In the genomic region with DNA sequence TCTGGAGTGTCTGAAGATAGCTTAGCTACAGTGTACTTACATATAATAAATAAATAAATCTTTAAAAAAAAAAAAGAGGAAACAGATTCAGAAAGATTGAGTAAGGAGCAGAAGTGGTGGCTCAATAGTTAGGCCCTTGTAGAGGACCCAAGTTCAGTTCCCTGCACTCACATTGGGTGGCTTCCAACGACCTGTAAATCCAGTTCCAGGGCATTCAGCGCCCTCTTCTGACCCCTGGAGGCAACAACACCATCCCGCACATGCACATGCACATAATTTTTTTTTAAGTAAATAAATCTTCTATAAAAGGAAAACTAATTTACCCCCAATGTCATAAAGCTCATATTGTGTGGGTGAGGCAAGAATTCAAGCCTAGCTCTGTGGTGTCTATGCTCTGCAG, we compare ENCODE assay signal across 17 mouse cellular contexts. TPM values are rescaled to one million over a fixed set of nuclear protein-coding genes. Genes with fewer than 3 reads are reported as not detected.
DNase-seq lines count a peak whose midpoint lies in the region; ATAC-seq and TF ChIP-seq lines count a peak whose summit lies in the region.
"Had no signal": no experiment of that assay in that cellular context is flagged by ENCODE, and none has a peak within 500 bp of the region (broad histone marks: within the 10 kb centered on the region; RNA-seq: fewer than 3 reads in every experiment).

No protein-coding gene starts in this region.

- intact Hi-C loops in left cerebral cortex, postnatal 36 days (cut with DNase I), result no loop called here

- H3K27ac ChIP-seq in forebrain, postnatal 0 days (ENCODE audit: low read depth, low read length), result no peak overlapping the region
- no peak overlapping the region for H3K27ac ChIP-seq in forebrain, embryonic 13.5 days
- no peak overlapping the region for H3K27ac ChIP-seq in thymus, adult 2 months (ENCODE audit: control insufficient read depth, insufficient read depth, low read length)
- H3K27ac ChIP-seq: hindbrain, embryonic 14.5 days; liver, embryonic 14.5 days; midbrain, embryonic 13.5 days; neural tube, embryonic 12.5 days had no signal

- H3K9me3 ChIP-seq in forebrain, postnatal 0 days (ENCODE audit: low read length), result no peaks in the 10 kb centered on the region
- H3K9me3 ChIP-seq in forebrain, embryonic 13.5 days (replicated peaks), result no peaks in the 10 kb centered on the region
- H3K9me3 ChIP-seq: midbrain, embryonic 13.5 days; neural tube, embryonic 12.5 days had no signal

- POLR2A ChIA-PET in Patski (lab: Charles Lee), result interaction anchor here (0.6 kb wide), 1 partner anchor 10 kb away, joined by 3 read pairs; no protein-coding TSS in a partner anchor

- in situ Hi-C loops in Patski (cut with MboI; ENCODE audit: low pct_unique_long_range_greater_than_20kb), result no loop called here

- H3K9ac ChIP-seq in forebrain, postnatal 0 days, result no peak overlapping the region
- H3K9ac ChIP-seq in forebrain, embryonic 13.5 days, result no peak overlapping the region
- H3K9ac ChIP-seq: hindbrain, embryonic 14.5 days; liver, embryonic 14.5 days; midbrain, embryonic 13.5 days; neural tube, embryonic 12.5 days had no signal

- no peak overlapping the region for H3K4me2 ChIP-seq in forebrain, postnatal 0 days (ENCODE audit: low read depth)
- H3K4me2 ChIP-seq in forebrain, embryonic 13.5 days, result no peak overlapping the region
- H3K4me2 ChIP-seq: hindbrain, embryonic 14.5 days; midbrain, embryonic 13.5 days; neural tube, embryonic 12.5 days had no signal

- WGBS in forebrain, postnatal 0 days, result 55% methylated on average over 3 of the region's 3 CpGs
- 61% methylated on average over 3 of the region's 3 CpGs for WGBS in forebrain, embryonic 13.5 days
- 80% methylated on average over 3 of the region's 3 CpGs for WGBS in thymus, adult 2 months

- H3K36me3 ChIP-seq in forebrain, postnatal 0 days (ENCODE audit: insufficient read depth), result no peaks in the 10 kb centered on the region
- H3K36me3 ChIP-seq in forebrain, embryonic 13.5 days (ENCODE audit: poor library complexity, severe bottlenecking), result no peaks in the 10 kb centered on the region
- peaks cover 36% of the 10 kb centered on the region for H3K36me3 ChIP-seq in thymus, adult 2 months (ENCODE audit: control insufficient read depth, insufficient read depth, low read length)
- H3K36me3 ChIP-seq: midbrain, embryonic 13.5 days; neural tube, embryonic 12.5 days had no signal

- no peak for DNase-seq in forebrain, postnatal 0 days
- peak; percentile 7 for DNase-seq in thymus, adult 2 months
- DNase-seq in thymus, postnatal 0 days (ENCODE audit: low spot score), result no peak
- DNase-seq in Patski (ENCODE audit: low read depth, low spot score), result no peak
- peak; percentile 34 for DNase-seq in naive thymus-derived CD4-positive, alpha-beta T cell, adult 2 months (ENCODE audit: low read depth)
- no peak for DNase-seq in heart, adult 18-20 months
- DNase-seq in left cerebral cortex, postnatal 36 days (ENCODE audit: low spot score in 2 of 2), result no peak
- DNase-seq: adrenal gland, adult 8-10 months; cerebellum, adult 9-11 months; left cerebral cortex, postnatal 4 days; right cerebral cortex, postnatal 25 days had no signal

- no peak overlapping the region for H3K4me3 ChIP-seq in forebrain, postnatal 0 days (ENCODE audit: low read depth, low read length)
- H3K4me3 ChIP-seq in forebrain, embryonic 13.5 days, result no peak overlapping the region
- H3K4me3 ChIP-seq in thymus, adult 2 months (ENCODE audit: control insufficient read depth, insufficient read depth, low read length), result no peak overlapping the region
- H3K4me3 ChIP-seq: midbrain, embryonic 13.5 days; neural tube, embryonic 12.5 days had no signal

- 0 out of 2 replicates have a peak, but pooled peaks cover 3% of the 10 kb centered on the region for H3K4me1 ChIP-seq in forebrain, postnatal 0 days (ENCODE audit: insufficient read depth)
- no peaks in the 10 kb centered on the region for H3K4me1 ChIP-seq in forebrain, embryonic 13.5 days
- H3K4me1 ChIP-seq in thymus, adult 2 months (replicated peaks; ENCODE audit: control insufficient read depth, insufficient read depth, low read length), result 0 out of 2 replicates have a peak, but pooled peaks cover 2% of the 10 kb centered on the region

- CTCF ChIA-PET in Patski (lab: Charles Lee), result interaction anchor here (0.6 to 1.4 kb wide), 2 partner anchors 12 to 35 kb away, joined by 3 read pairs; no protein-coding TSS in a partner anchor

- H3K27me3 ChIP-seq in forebrain, postnatal 0 days (ENCODE audit: insufficient read depth, low read length), result no peaks in the 10 kb centered on the region
- no peaks in the 10 kb centered on the region for H3K27me3 ChIP-seq in forebrain, embryonic 13.5 days
- no peaks in the 10 kb centered on the region for H3K27me3 ChIP-seq in thymus, adult 2 months (ENCODE audit: control insufficient read depth, insufficient read depth, low read length)
- no peaks in the 10 kb centered on the region for H3K27me3 ChIP-seq in Patski
- H3K27me3 ChIP-seq: midbrain, embryonic 13.5 days; neural tube, embryonic 12.5 days had no signal

- 0 out of 2 replicates have a peak, but pooled peaks have one; percentile 3 for TF ChIP-seq CTCF in forebrain, postnatal 0 days (IDR thresholded peaks at IDR 0.05; ENCODE audit: low read depth)
- TF ChIP-seq CTCF in thymus, adult 2 months (IDR thresholded peaks at IDR 0.05; ENCODE audit: borderline replicate concordance, control insufficient read depth, extremely low read depth, insufficient read depth, low read length, poor library complexity), result no peak
- peak; percentile 43 for TF ChIP-seq CTCF in Patski (IDR thresholded peaks at IDR 0.05)

- ATAC-seq in forebrain, postnatal 0 days, result no peak
- no peak for ATAC-seq in forebrain, embryonic 13.5 days
- no peak for ATAC-seq in Patski
- ATAC-seq: forebrain, embryonic 14.5 days had no signal

- TF ChIP-seq POLR2A in thymus, adult 2 months (IDR thresholded peaks at IDR 0.05; ENCODE audit: control insufficient read depth, extremely low read depth, insufficient read depth, low read length, poor library complexity), result no peak

RNA-seq across cellular contexts. Expression of a gene that starts 21.7 kb away (rescaled TPM):
- total RNA-seq in forebrain, postnatal 0 days (2014; rRNA removed), result 5.5 and 7.6 TPM in 2 replicates
- 1.7 and 2.8 TPM in 2 replicates for polyA plus RNA-seq in forebrain, postnatal 0 days (2015; fragmentation: Nextera tagmentation; extraction: Ambion mirVana)
- 1.5 and 2.0 TPM in 2 replicates for polyA plus RNA-seq in forebrain, embryonic 13.5 days (2015; fragmentation: Nextera tagmentation; extraction: Ambion mirVana)
- polyA plus RNA-seq in thymus, adult 2 months (2012; rRNA removed), result 22.8 and 24.8 TPM in 2 replicates
- 22.6 and 24.5 TPM in 2 replicates for polyA plus RNA-seq in thymus, postnatal 0 days (2015; fragmentation: Nextera tagmentation; extraction: Ambion mirVana)
- polyA plus RNA-seq in Patski (2021), result 15.0 TPM
- total RNA-seq in heart, adult 18-20 months (2021), result 1 to 10 TPM; 7.6 to 8.5 TPM
- 1 to 10 TPM; 2.6 to 4.3 TPM for total RNA-seq in left cerebral cortex, postnatal 36 days (2021)

RNA-seq across cellular contexts. Expression of a gene that starts 51.5 kb away (rescaled TPM):
- 3.8 and 4.3 TPM in 2 replicates for total RNA-seq in forebrain, postnatal 0 days (2014; rRNA removed)
- 17.0 and 24.5 TPM in 2 replicates for polyA plus RNA-seq in forebrain, postnatal 0 days (2015; fragmentation: Nextera tagmentation; extraction: Ambion mirVana)
- 31.6 and 32.4 TPM in 2 replicates for polyA plus RNA-seq in forebrain, embryonic 13.5 days (2015; fragmentation: Nextera tagmentation; extraction: Ambion mirVana)
- polyA plus RNA-seq in thymus, adult 2 months (2012; rRNA removed), result 10.9 and 18.4 TPM in 2 replicates
- 60.4 and 62.3 TPM in 2 replicates for polyA plus RNA-seq in thymus, postnatal 0 days (2015; fragmentation: Nextera tagmentation; extraction: Ambion mirVana)
- 4.3 TPM for polyA plus RNA-seq in Patski (2021)
- total RNA-seq in heart, adult 18-20 months (2021), result 10 to 100 TPM; 38.5 to 43.6 TPM
- total RNA-seq in left cerebral cortex, postnatal 36 days (2021), result 10 to 100 TPM in 1 of 2 experiments, 1 to 10 TPM in 1; 9.8 to 15.1 TPM

RNA-seq across cellular contexts. Expression of a gene that starts 51.7 kb away (rescaled TPM):
- total RNA-seq in forebrain, postnatal 0 days (2014; rRNA removed), result 27.6 and 35.1 TPM in 2 replicates
- 23.1 and 29.4 TPM in 2 replicates for polyA plus RNA-seq in forebrain, postnatal 0 days (2015; fragmentation: Nextera tagmentation; extraction: Ambion mirVana)
- 41.1 and 41.6 TPM in 2 replicates for polyA plus RNA-seq in forebrain, embryonic 13.5 days (2015; fragmentation: Nextera tagmentation; extraction: Ambion mirVana)
- polyA plus RNA-seq in thymus, adult 2 months (2012; rRNA removed), result 6.1 and 7.4 TPM in 2 replicates
- polyA plus RNA-seq in thymus, postnatal 0 days (2015; fragmentation: Nextera tagmentation; extraction: Ambion mirVana), result 28.6 and 28.9 TPM in 2 replicates
- 27.6 TPM for polyA plus RNA-seq in Patski (2021)
- total RNA-seq in heart, adult 18-20 months (2021), result 10 to 100 TPM in 1 of 2 experiments, 1 to 10 TPM in 1; 9.6 to 10.0 TPM
- 10 to 100 TPM; 18.0 to 19.5 TPM for total RNA-seq in left cerebral cortex, postnatal 36 days (2021)

Comparison
In these comparisons a context has a peak if more than half of its experiments do, and no peak if none do; other contexts are left out.
1. DNase-seq: peak in thymus, adult 2 months (single experiment) and naive thymus-derived CD4-positive, alpha-beta T cell, adult 2 months (single experiment); none in forebrain, postnatal 0 days (single experiment), thymus, postnatal 0 days (single experiment), Patski (single experiment), heart, adult 18-20 months (0 of 2) and left cerebral cortex, postnatal 36 days (0 of 2).